Mouse (Mus musculus) hindbrain, embryonic 11.5 days (tissue): ENCODE measurements around the gene Vmn2r74. TPM values are rescaled to one million over a fixed set of nuclear protein-coding genes. Genes with fewer than 3 reads are reported as not detected.

Experiments used
- ATAC-seq: fragments of 200-750 bp; cut with Nextera tagmentation; 2 replicates; pipeline ENCODE4 v1.8.0; 2017; ENCODE audit warnings: mild to moderate bottlenecking, moderate TSS enrichment, moderate library complexity; ENCODE audit not compliant: low FRiP score
- DNase-seq: peaks from one replicate; pipeline ENCODE4 v3.0.0-alpha.2; 2015; ENCODE audit warnings: low spot score
- H3K27ac ChIP-seq: fragments of 300-500 bp; sonication (generic); 2 replicates; pipeline ENCODE4 v1.5.1; 2014; ENCODE audit warnings: mild to moderate bottlenecking, low read depth, low read length
- H3K27me3 ChIP-seq: fragments of 300-500 bp; sonication (generic); 2 replicates; pipeline ENCODE4 v1.6.1; 2014; ENCODE audit warnings: mild to moderate bottlenecking, low read length, moderate library complexity, mixed read lengths; ENCODE audit not compliant: control insufficient read depth, insufficient read depth
- H3K36me3 ChIP-seq: fragments of 300-500 bp; sonication (generic); 2 replicates; pipeline ENCODE4 v1.6.1; 2014; ENCODE audit warnings: mild to moderate bottlenecking, low read length, moderate library complexity, mixed read lengths; ENCODE audit not compliant: control insufficient read depth, insufficient read depth
- H3K4me1 ChIP-seq: fragments of 300-500 bp; sonication (generic); replicated peaks from 2 replicates; pipeline ENCODE4 v1.6.1; 2014; ENCODE audit warnings: low read length, mixed read lengths; ENCODE audit not compliant: control insufficient read depth, insufficient read depth
- H3K4me2 ChIP-seq: fragments of 300-500 bp; sonication (generic); replicated peaks from 2 replicates; pipeline ENCODE4 v1.6.1; 2014; ENCODE audit warnings: mild to moderate bottlenecking, low read depth, low read length
- H3K4me3 ChIP-seq: fragments of 300-500 bp; sonication (generic); 2 replicates; pipeline ENCODE4 v1.5.1; 2014; ENCODE audit warnings: low read depth, low read length
- H3K9ac ChIP-seq: fragments of 300-500 bp; sonication (generic); 2 replicates; pipeline ENCODE4 v1.6.1; 2014; ENCODE audit warnings: low read depth, low read length
- H3K9me3 ChIP-seq: fragments of 300-500 bp; sonication (generic); 2 replicates; pipeline ENCODE4 v1.6.1; 2016; ENCODE audit warnings: low read length; ENCODE audit not compliant: control insufficient read depth
- WGBS: fragments of 180-500 bp; shearing (Covaris S2); extraction: QIAGEN DNeasy Blood & Tissue Kit; methylation state at CpG from one replicate; pipeline ENCODE4 v1.1.7; 2014; 5-methylcytosine and 5-hydroxymethylcytosine counted together
- polyA plus RNA-seq: library from polyadenylated mRNA; unstranded; fragments of >200 nt; fragmentation: Nextera tagmentation; extraction: Ambion mirVana; gene quantifications from 2 replicates; pipeline ENCODE4 v1.2.1, GENCODE M21; 2014

Gene Vmn2r74
- not detected in 2 replicates for polyA plus RNA-seq

DNA sequence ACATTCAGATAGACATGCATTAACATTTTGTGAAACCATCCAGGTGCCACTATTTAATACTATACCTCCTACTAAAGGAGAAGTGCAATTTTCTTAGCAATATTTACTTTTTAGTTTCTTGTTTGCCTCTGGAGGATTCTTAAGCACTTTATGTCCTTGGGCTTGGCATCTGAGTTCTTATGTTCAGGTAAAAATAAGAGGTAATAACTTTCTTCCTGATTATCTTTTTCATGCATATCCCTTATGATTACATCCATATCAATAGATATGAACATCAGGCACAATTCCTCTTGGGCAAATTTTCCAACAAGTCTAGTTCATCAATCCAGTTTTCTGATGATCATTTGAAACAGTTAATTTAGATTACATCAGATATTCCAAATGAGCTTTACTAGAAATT, at the start of gene Vmn2r74:
Gene Vmn2r74 (minus strand): TSS at position 101 of the 400 bp plus-strand sequence.
- H3K36me3 ChIP-seq, result no peaks in the 10 kb centered on the region
- ATAC-seq (no peak), DNase-seq (no peak)
- no peaks in the 10 kb centered on the region for H3K27me3 ChIP-seq
- no peak within 1 kb of the TSS for H3K4me2 ChIP-seq
- H3K4me3 ChIP-seq, result no peak within 1 kb of the TSS
- no peaks in the 10 kb centered on the region for H3K9me3 ChIP-seq
- no peak within 1 kb of the TSS for H3K27ac ChIP-seq
- H3K4me1 ChIP-seq, result no peaks in the 10 kb centered on the region
- H3K9ac ChIP-seq, result no peak within 1 kb of the TSS

DNA sequence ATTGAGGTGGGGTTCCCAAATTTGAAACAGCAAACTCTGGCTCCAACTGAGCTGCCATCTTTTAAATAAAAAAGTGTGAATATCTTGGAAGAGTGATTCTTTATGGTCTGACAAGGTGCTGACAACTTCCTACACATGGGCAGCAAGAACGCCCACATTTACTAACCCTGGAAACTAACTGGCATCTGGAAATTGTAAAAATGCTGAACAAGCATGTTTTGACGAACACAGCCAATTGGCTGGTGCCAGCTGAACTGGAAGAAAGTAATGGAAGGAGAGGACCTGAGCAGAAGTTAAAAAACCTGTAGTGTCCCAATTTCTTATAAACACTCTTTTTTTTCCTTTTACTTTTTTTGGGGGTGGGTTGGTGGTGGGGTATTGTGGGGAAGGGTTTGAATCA, 46.1 kb upstream of the Vmn2r74 start:
- H3K9me3 ChIP-seq, result peaks cover 3% of the 10 kb centered on the region; the same call in 1 of the 2 replicates

More for the DNA sequence above, 46.1 kb upstream of the Vmn2r74 start:
- Histone ChIP-seq H3K27me3 (no peaks in the 10 kb centered on the region), H3K4me1 (no peaks in the 10 kb centered on the region), H3K36me3 (no peaks in the 10 kb centered on the region), H3K4me2 (no peak overlapping the region), H3K9ac (no peak overlapping the region), H3K27ac (no peak overlapping the region), H3K4me3 (no peak overlapping the region)
- no peak for ATAC-seq
- DNase-seq, result no peak
- WGBS, result 91% methylated on average over 2 of the region's 2 CpGs

Other genes with a start within 250 kb of the Vmn2r74 start
- gene Vmn2r72, start 206.5 kb downstream of the Vmn2r74 start, polyA plus RNA-seq, result not detected in 2 replicates
- not detected in 2 replicates for gene Vmn2r73, start 85.4 kb downstream of the Vmn2r74 start, polyA plus RNA-seq
- not detected in 2 replicates for gene Vmn2r75, start 210.1 kb upstream of the Vmn2r74 start, polyA plus RNA-seq